Mouse (Mus musculus) C2C12 (cell line): ENCODE data around the gene Col2a1. TPM values are rescaled to one million over a fixed set of nuclear protein-coding genes. Genes with fewer than 3 reads are reported as not detected.

Source experiments
- H3K27me3 ChIP-seq: one replicate; pipeline ENCODE4 v1.6.1; 2011; ENCODE audit not compliant: control insufficient read depth, insufficient read depth, insufficient read length
- H3K36me3 ChIP-seq: one replicate; pipeline ENCODE4 v1.6.1; 2011; ENCODE audit not compliant: control insufficient read depth, insufficient read depth
- H3K4me3 ChIP-seq: one replicate; pipeline ENCODE4 v1.5.1; 2011; ENCODE audit warnings: mild to moderate bottlenecking, control low read depth; ENCODE audit not compliant: poor library complexity, insufficient read depth, severe bottlenecking
- H3K79me2 ChIP-seq: one replicate; pipeline ENCODE4 v1.6.1; 2011; ENCODE audit not compliant: control insufficient read depth, insufficient read depth
- H3K79me3 ChIP-seq: one replicate; pipeline ENCODE4 v1.6.1; 2011; ENCODE audit warnings: low read depth, control low read depth
- H3ac ChIP-seq: one replicate; pipeline ENCODE3; 2011; ENCODE audit warnings: low read depth; ENCODE audit not compliant: control insufficient read depth, insufficient read length
- CEBPB ChIP-seq: IDR thresholded peaks from one replicate; pipeline ENCODE4 v1.6.1; 2011; ENCODE audit warnings: low read depth, mild to moderate bottlenecking, control low read depth, moderate library complexity
- CTCF ChIP-seq: IDR thresholded peaks from one replicate; pipeline ENCODE4 v1.5.1; 2011; ENCODE audit not compliant: control insufficient read depth, insufficient read depth, insufficient read length
- FOSL1 ChIP-seq: IDR thresholded peaks from one replicate; pipeline ENCODE4 v1.8.0; 2011; ENCODE audit warnings: mild to moderate bottlenecking, low read length; ENCODE audit not compliant: poor library complexity, insufficient read depth, severe bottlenecking
- MAX ChIP-seq: IDR thresholded peaks from one replicate; pipeline ENCODE4 v1.6.1; 2011; ENCODE audit warnings: mild to moderate bottlenecking, control low read depth
- MYOD1 ChIP-seq: IDR thresholded peaks from one replicate; pipeline ENCODE4 v1.6.1; 2011; ENCODE audit warnings: low read depth; ENCODE audit not compliant: control insufficient read depth, insufficient read length
- MYOG ChIP-seq: IDR thresholded peaks from one replicate; pipeline ENCODE4 v1.6.1; 2011; ENCODE audit not compliant: control insufficient read depth, insufficient read length; ENCODE audit errors: extremely low read depth
- USF1 ChIP-seq: IDR thresholded peaks from one replicate; pipeline ENCODE4 v1.6.1; 2011; ENCODE audit warnings: low read depth, mild to moderate bottlenecking, control low read depth, moderate library complexity
- polyA plus RNA-seq: library from polyadenylated mRNA; unstranded; fragments of >200 nt; fragmentation: generic; extraction: Trizol; gene quantifications from one replicate; pipeline ENCODE4 v1.2.1, GENCODE M21; 2012; ENCODE audit warnings: missing spikeins

Col2a1 gene
- polyA plus RNA-seq, 1 experiment, result 0.06 TPM

GRCm38 (mm10) chr15:97990721-97991120 is 13.8 kb downstream of the Col2a1 start:
- H3ac ChIP-seq, result no peak overlapping the region
- no peaks in the 10 kb centered on the region for H3K36me3 ChIP-seq
- no peaks in the 10 kb centered on the region for H3K79me3 ChIP-seq
- H3K79me2 ChIP-seq, result no peaks in the 10 kb centered on the region
- peaks cover 80% of the 10 kb centered on the region for H3K27me3 ChIP-seq
- no peak for TF ChIP-seq CTCF
- TF ChIP-seq MYOG, result no peak
- no peak for TF ChIP-seq MAX
- TF ChIP-seq CEBPB, result no peak
- TF ChIP-seq USF1, result no peak
- TF ChIP-seq FOSL1, result no peak
- no peak for TF ChIP-seq MYOD1
- no peak overlapping the region for H3K4me3 ChIP-seq

GRCm38 (mm10) chr15:97990124-97990523 is 14.4 kb downstream of the Col2a1 start:
- no peaks in the 10 kb centered on the region for H3K79me3 ChIP-seq
- H3K27me3 ChIP-seq, result peaks cover 80% of the 10 kb centered on the region
- H3ac ChIP-seq, result no peak overlapping the region
- H3K36me3 ChIP-seq, result no peaks in the 10 kb centered on the region
- no peak overlapping the region for H3K4me3 ChIP-seq
- TF ChIP-seq CTCF, result no peak
- TF ChIP-seq FOSL1, result no peak
- TF ChIP-seq USF1, result no peak
- no peak for TF ChIP-seq MYOG
- no peak for TF ChIP-seq MYOD1
- no peak for TF ChIP-seq MAX
- TF ChIP-seq CEBPB, result no peak
- no peaks in the 10 kb centered on the region for H3K79me2 ChIP-seq

DNA sequence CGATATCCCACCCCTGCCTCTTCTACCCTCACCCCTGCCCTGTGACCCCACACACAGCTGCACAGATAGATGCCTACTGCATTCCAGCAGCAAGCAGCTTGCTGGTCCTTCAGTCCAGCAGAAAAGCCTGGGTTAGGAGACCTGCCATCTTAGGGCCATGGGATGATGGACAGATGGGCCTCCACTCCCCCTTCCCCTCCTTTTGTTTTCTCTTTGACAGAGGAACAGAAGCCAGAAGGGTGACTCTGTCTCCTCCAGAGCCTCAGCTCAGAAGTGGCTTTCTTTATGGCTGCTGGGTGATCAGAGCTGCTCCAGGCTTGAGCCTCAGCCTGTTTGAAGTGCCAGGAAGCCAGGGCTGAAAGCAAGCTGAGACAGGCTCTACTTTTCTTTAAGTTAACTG is 15.0 kb downstream of the Col2a1 start:
- Histone ChIP-seq H3ac (no peak overlapping the region), H3K4me3 (no peak overlapping the region), H3K36me3 (no peaks in the 10 kb centered on the region), H3K79me3 (no peaks in the 10 kb centered on the region), H3K27me3 (peaks cover 80% of the 10 kb centered on the region), H3K79me2 (no peaks in the 10 kb centered on the region)
- TF ChIP-seq MYOG, result no peak

DNA sequence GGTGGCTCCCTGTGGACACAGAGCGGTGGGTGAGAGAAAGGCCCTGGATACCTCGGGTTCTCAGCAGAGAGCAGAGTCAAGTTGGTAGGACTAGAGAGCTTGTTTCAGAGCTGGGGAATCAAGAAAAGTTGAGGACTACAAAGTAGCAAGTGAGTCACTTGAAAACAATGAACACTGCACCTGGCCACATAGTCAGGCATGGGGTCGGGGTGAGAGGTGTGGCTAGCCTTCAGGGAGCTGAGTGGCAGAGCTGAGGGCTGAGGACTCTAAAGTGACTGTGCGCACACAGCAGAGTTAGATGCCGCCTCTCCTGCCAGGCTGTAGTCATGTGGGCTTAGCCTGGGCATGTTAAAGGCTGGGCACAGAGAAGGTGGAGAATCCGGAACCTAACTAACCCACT is 22.9 kb downstream of the Col2a1 start:
- no peak for TF ChIP-seq MYOD1
- no peak for TF ChIP-seq MAX
- TF ChIP-seq MYOG, result no peak
- TF ChIP-seq USF1, result no peak
- TF ChIP-seq CEBPB, result no peak
- TF ChIP-seq CTCF, result no peak
- TF ChIP-seq FOSL1, result no peak
- Histone ChIP-seq H3K79me2 (no peaks in the 10 kb centered on the region), H3ac (no peak overlapping the region), H3K79me3 (no peaks in the 10 kb centered on the region), H3K4me3 (no peak overlapping the region), H3K36me3 (no peaks in the 10 kb centered on the region), H3K27me3 (peaks cover 81% of the 10 kb centered on the region)

- Histone ChIP-seq H3K27me3 (peaks cover 79% of the 10 kb centered on the region), H3K36me3 (no peaks in the 10 kb centered on the region), H3ac (no peak overlapping the region), H3K4me3 (no peak overlapping the region), H3K79me3 (no peaks in the 10 kb centered on the region), H3K79me2 (no peaks in the 10 kb centered on the region)
- TF ChIP-seq CTCF (no peak), MYOD1 (no peak), MYOG (no peak), MAX (no peak), FOSL1 (no peak), CEBPB (no peak), USF1 (no peak)
Measured at GRCm38 (mm10) chr15:97973248-97974005, 31.1 kb downstream of the Col2a1 start.

GRCm38 (mm10) chr15:97972580-97972979 is 31.9 kb downstream of the Col2a1 start:
- Histone ChIP-seq H3ac (no peak overlapping the region), H3K27me3 (peaks cover 81% of the 10 kb centered on the region), H3K4me3 (no peak overlapping the region), H3K36me3 (no peaks in the 10 kb centered on the region), H3K79me3 (no peaks in the 10 kb centered on the region), H3K79me2 (no peaks in the 10 kb centered on the region)
- TF ChIP-seq MAX, result no peak
- TF ChIP-seq USF1, result no peak
- no peak for TF ChIP-seq MYOG
- TF ChIP-seq FOSL1, result no peak
- TF ChIP-seq CTCF, result no peak
- no peak for TF ChIP-seq MYOD1
- TF ChIP-seq CEBPB, result no peak
